Mouse (Mus musculus) myocyte (in vitro differentiated cells): ENCODE data around the gene Cog8.

Source experiments
- CEBPB ChIP-seq: IDR thresholded peaks from 2 replicates; pipeline ENCODE4 v1.6.1; 2011; ENCODE audit warnings: mild to moderate bottlenecking, moderate library complexity; ENCODE audit not compliant: poor library complexity, insufficient read depth, severe bottlenecking
- E2F4 ChIP-seq: IDR thresholded peaks from one replicate; pipeline ENCODE4 v1.6.1; 2011; ENCODE audit warnings: mild to moderate bottlenecking, control low read depth, moderate library complexity; ENCODE audit not compliant: insufficient read depth
- MAX ChIP-seq: IDR thresholded peaks from one replicate; pipeline ENCODE4 v1.6.1; 2011; ENCODE audit warnings: low read depth, mild to moderate bottlenecking, control low read depth
- POLR2A ChIP-seq: IDR thresholded peaks from one replicate; pipeline ENCODE4 v1.6.1; 2011; ENCODE audit warnings: low read depth, mild to moderate bottlenecking, control low read depth, moderate library complexity; ENCODE audit not compliant: insufficient read length
- POLR2AphosphoS2 ChIP-seq: IDR thresholded peaks from one replicate; pipeline ENCODE4 v1.6.1; 2011; ENCODE audit warnings: low read depth, control low read depth; ENCODE audit not compliant: insufficient read length
- USF1 ChIP-seq: IDR thresholded peaks from one replicate; pipeline ENCODE4 v1.6.1; 2011; ENCODE audit warnings: low read depth, mild to moderate bottlenecking, control low read depth, moderate library complexity

DNA sequence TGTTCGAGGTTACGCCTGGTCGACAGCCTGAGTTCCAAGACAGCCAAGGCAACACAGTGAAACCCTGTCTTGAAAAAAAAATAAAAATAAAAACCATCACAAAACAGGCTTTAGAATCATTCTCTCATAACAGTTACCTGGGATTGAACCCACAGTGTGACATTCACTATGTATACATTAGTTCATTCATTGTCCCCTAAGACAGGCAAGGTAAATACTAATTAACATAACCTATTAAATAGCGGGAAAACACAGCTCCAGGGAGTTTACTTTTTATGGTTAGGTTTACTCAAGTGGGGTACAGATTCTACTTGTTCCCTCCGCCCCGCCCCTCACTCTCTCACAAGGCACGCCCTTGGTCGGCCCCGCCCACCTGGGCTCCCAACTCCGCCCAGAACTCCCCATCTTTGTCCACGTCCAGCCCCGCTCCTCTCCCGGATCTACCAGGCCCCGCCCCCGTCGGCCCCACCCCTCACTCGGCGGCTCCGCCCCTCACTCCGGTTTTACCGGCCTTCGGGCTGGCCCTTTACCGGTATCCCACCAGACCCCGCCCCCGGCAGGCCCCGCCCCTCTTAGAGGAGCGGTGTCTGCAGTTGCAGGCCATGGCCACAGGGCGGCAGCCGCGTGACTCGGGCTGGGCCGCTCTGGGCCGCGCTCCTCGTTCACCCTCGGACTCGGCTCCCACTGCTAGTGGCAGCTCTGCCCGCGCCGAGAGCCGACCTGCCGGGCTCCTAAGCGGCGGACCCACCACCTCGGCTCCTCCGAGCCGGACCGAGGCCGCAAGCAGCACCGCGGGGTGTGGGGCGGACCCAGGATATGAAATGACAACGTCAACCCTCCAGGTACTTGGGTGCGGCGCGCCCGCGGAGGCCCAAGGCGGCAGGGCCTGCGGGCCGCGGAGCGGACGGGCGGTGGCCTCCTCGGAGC, 25.6 kb downstream of the Cog8 start, which contains the start of gene Vps4a:
- no peak for TF ChIP-seq MAX
- TF ChIP-seq POLR2A = peak; percentile 90
- TF ChIP-seq CEBPB = no peak
- peak; percentile 80 for TF ChIP-seq POLR2AphosphoS2
- no peak for TF ChIP-seq E2F4
- TF ChIP-seq USF1 = no peak
